Mouse (Mus musculus) frontal cortex, postnatal 14 days (tissue): ENCODE data around the gene Srpk2.
"Not testable (repeated sequence)": the region's sequence is repeated elsewhere in the genome, so short reads cannot be mapped to it uniquely, and the experiment has no call there.

Experiments used
- DNase-seq, 2 experiments: peaks; one replicate each; pipeline ENCODE4 v3.0.0; 2022; ENCODE audit warnings: low spot score in 2 of 2

Srpk2 gene

DNA sequence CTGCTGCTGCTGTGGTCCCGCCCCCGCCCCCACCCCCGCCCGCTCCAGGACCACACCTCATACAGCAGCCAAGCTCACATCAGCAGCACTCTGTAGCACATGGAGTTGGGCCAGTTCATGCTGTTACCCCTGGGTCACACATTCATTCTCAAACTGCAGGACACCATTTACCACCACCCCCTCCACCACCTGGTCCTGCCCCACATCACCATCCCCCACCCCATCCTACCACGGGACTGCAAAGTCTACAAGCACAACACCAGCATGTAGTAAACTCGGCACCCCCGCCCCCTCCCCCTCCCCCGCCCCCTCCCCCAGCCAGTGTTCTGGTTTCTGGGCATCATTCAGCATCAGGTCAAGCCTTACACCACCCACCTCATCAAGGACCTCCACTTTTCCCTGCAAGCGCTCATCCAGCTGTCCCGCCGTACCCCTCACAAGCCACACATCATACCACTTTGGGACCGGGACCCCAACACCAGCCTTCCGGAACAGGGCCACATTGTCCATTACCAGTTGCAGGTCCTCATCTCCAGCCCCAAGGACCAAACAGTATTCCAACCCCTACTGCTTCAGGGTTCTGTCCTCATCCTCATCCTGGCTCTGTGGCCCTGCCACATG is 182.0 kb downstream of the Srpk2 start:
- no peak for DNase-seq

DNA sequence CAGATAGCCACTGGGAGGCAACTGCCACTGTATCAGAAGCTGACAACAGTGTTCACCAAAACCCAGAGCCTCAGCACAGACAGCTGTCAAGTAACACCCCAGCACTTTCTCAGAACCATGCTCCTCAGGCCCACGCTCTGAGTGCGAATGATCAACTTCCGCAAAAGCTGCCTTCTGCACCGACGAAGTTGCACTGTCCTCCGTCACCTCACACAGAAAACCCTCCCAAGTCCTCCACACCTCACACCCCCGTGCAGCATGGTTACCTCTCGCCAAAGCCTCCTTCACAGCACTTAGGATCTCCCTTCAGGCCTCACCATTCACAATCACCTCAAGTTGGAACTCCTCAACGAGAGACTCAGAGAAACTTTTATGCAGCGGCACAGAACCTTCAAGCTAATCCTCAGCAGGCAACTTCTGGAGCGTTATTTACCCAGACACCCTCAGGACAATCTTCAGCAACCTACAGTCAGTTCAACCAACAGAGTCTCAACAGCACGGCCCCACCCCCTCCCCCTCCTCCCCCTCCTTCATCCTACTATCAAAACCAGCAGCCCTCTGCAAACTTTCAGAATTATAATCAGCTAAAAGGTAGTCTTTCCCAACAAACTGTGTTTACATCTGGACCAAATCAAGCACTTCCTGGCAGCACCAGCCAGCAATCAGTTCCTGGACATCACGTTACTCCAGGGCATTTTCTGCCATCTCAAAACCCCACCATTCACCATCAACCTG is 182.7 kb downstream of the Srpk2 start:
- no peak for DNase-seq

DNA sequence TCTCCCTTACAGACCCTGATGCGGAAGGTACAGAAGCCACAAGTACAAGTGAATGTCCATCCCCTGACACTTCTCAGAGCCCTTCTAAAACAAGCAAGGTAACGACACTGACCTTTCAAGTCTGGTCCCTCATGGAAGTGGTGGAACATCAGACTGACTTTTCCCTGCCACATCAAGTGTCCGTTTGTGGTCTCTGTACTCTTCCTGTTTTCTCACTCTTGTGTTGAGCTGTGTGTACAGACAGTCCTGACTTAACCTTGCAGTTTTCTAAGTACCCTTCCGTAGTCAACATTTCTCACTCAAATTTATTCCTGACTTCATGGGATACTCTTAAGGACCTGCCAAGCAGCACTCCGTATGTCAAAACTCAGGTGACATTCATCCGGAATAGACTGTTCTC is 183.7 kb downstream of the Srpk2 start:
- no peak for DNase-seq

DNA sequence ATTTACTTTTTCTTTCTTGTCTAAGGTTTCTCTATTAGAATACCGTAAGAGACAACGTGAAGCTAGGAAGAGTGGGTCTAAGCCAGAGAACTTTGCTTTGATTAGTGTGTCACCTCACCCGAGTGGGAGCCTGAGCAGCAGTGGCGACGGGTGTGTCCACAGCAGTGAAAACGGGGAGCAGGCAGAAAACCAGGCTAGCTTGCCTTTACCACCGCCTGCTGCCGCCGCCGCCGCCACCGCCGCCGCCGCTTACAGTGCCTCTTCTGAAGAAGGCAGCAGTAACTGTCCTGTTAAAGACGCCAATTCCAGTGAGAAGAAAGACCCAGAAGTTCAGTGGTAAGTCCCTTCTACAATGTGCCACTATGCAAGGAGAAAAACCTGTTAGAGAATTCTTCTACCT is 185.2 kb downstream of the Srpk2 start:
- no peak for DNase-seq

DNA sequence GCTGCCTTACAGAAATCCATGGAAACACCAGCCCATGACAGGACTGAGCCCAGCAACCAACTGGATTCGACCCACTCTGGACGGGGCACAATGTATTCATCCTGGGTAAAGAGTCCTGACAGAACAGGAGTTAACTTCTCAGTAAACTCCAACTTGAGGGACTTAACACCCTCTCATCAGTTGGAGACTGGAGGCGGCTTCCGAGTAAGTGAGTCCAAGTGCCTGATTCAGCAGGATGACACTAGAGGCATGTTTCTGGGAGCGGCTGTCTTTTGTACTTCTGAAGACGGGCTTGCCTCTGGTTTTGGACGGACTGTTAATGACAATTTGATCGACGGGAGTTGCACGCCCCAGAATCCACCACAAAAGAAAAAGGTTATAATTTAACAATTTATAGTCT is 186.5 kb downstream of the Srpk2 start:
- DNase-seq, result no peak

DNA sequence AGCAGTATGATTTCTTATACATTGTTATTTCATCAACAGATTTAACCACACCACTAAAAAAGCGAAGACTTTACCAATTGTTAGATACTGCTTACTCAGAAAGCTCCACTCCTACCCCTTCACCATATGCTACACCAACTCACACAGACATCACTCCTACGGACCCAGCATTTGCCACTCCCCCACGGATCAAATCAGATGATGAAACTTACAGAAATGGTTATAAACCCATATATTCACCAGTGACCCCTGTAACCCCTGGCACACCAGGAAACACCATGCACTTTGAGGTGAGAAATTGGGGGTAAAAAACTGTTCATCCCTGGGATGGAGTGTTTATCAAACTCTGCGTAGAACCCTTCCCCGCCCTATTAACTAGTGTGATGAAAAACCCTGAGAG is 187.5 kb downstream of the Srpk2 start:
- DNase-seq, result no peak

DNA sequence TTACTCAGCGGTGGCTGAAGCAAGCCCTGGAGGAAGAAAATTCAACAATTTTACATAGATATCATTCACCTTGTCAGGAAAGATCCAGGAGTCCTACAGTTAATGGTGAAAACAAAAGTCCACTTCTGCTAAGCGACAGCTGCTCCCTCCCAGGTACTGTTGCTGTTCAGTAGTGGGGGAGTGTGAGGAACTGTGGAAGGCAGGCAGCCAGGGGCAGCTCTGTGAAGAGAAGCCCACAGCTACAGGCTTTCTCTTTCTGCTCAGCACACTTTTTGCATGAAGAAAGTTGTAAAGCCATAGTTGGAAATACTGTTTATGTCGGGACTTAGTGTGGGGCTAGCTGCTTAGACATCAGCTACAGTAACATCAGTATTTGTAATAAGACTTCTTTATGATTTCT is 188.0 kb downstream of the Srpk2 start:
- no peak for DNase-seq

DNA sequence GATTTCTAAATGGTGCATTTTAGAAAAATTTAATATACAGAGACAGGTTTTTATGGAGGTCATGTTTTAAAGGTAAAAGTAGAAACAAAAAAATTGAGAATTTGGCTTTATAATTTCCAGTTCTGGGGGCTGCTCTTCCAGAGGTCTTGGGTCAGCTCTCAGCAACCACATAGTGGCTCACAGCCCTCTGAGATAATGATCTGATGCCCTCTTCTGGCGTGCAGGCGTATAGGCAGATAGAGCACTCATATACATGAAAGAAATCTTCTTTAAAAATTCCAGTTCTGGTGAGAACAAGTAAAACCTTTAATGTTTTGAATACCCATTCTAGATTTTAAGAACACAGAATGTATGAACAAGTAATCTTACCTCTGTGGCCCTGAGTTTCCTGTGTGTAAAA is 193.6 kb downstream of the Srpk2 start:
- DNase-seq, result no peak

DNA sequence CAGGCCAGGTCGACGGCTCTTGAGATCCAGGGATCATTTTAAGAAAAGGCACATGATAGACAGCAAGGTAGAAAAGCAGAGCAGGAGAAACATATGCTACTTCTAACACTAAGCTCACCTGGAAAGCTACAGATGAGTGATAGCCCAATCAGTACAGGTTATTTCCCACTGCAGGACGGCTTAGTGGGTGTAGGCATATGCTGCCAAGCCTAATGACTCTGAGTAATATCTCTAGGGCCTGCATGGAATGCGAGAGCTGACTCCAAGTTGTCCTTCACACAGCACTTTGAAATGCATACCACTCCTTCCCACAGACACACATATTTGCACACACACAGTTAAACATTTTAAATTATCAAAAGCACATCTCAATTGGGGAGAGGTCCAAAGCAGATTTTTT is 195.2 kb downstream of the Srpk2 start:
- no peak for DNase-seq

DNA sequence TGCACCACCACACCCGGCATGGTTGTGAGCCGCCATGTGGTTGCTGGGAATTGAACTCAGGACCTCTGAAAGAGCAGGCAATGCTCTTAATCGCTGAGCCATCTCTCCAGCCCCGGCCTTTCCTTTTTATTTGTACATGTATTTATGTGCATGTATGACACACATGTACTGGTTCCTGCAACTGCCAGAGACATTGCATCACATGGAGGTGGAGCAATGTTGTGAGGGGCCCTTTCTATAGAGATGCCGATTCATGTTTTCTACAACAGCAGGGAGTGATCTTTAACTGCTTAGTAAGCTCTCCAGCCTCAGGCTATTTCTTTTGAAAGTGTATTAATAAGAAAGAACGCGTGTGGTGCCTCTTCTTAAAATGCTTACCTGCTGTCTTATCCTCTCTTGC is 200.6 kb downstream of the Srpk2 start:
- no peak for DNase-seq

DNA sequence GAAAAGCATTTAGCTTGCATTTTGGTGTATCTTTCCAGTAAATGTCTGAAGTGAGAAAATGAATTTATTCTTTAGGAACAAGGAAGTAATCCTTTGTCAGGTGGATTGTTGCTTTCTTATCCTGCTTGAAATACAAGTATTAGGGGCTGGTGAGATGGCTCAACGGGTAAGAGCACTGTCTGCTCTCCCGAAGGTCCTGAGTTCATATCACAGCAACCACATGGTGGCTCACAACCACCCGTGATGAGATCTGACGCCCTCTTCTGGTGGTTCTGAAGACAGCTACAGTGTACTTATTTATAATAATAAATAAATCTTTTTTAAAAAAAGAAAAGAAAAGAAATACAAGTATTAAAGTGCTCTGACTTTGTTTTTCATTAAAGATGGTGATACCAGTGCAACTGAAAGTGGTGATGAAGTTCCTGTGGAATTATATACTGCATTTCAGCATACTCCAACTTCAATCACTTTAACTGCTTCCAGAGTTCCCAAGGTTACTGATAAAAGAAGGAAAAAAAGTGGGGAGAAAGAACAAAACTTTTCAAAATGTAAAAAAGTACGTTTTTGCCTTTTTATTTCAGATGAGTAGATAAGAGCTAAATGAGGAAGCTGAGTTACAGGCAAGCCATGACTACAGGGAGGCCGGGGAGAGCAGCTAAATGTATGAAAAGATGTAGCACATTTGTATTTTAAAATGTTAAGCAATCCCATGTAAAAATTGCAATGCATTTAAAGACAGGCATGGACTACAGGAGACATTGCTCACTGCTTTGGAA is 211.1 kb downstream of the Srpk2 start:
- DNase-seq, result no peak

DNA sequence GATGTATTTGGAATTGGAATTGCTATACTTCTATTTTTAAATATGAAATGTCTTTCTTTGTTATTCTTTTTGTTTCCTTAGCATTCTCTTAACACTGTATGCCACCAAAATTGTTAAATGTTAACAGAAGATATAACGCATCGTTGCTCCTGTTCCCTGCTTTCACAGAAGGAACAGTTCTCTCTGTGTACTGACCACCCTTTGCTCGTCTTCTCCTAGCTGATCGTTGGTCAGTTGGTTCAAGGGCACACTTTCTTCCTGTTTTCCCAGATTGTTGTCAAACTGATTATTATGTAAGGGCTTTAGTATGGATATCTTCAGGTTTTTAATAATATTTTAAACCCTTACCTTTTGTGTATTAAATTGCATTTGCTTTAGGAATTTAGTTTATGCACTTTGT is 217.9 kb downstream of the Srpk2 start:
- no peak for DNase-seq

DNA sequence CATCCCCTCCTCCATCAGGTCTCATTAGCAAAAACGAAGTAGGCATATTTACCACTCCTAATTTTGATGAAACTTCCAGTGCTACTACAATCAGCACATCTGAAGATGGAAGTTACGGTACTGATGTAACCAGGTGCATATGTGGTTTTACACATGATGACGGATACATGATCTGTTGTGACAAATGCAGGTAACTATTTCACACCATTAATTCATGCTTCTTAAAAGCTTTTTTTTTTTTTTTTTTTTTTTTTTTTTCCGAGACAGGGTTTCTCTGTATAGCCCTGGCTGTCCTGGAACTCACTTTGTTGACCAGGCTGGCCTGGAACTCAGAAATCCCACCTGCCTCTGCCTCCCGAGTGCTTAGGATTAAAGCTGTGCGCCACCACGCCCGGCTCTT is 219.7 kb downstream of the Srpk2 start:
- no peak for DNase-seq

DNA sequence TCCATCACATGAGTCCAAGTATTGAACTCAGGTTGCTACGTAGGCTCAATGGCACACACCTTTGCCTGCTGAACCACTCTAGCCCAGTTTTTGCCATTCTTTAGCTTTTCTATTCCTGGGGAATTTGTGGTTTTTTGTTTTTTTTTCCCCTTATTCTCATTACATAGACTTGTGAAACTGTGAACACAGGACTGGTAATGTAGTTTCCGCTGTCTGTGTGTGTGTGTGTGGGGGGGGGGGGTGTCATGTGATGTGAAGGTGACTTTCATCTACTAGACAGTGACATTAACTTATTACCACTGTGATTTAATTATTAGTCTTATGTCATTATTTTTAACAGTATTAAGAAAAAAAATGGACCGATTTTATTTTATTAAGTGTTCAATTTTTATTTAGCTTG is 220.2 kb downstream of the Srpk2 start:
- no peak for DNase-seq

DNA sequence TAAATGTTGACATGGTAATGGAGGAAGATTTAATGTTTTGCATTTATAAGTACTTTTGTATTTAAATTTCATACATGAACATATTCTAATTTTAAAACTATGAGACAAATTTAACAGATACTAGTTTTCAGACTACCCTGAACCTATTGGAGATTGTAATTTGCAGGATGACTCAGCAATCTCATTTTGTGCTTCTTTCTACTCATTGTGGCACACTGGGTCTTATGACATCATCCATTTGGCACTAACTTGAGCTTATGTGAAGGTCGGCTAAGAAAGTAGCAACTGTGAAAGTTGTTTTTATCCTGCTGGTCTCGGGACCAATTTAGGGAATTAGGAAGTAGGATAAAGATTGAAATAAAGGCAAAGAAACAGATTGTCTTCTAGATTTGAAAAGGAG is 222.7 kb downstream of the Srpk2 start:
- no peak for DNase-seq

DNA sequence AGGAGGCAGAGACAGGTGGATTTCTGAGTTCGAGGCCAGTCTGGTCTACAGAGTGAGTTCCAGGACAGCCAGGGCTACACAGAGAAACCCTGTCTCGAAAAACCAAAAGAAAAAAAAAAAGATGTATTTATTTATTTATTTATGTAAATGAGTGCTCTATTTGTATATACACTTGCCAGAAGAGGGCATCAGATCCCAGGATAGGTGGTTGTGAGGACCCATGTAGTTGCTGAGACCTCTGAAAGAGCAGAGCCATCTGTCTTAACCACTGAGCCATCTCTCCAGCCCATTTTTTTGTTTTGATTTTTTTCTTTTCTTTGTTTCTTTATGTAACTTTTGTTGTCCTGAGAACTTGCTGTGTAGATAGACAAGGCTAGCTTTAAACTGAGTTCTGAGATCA is 230.9 kb downstream of the Srpk2 start:
- not testable (repeated sequence) for DNase-seq
